Mouse (Mus musculus) thymus, postnatal 0 days (tissue): Measurements from ENCODE around the gene Armh3. TPM values are rescaled to one million over a fixed set of nuclear protein-coding genes. Genes with fewer than 3 reads are reported as not detected.

ENCODE experiments used
- DNase-seq: peaks from one replicate; pipeline ENCODE4 v3.0.0-alpha.2; 2015; ENCODE audit warnings: low spot score
- polyA plus RNA-seq: library from polyadenylated mRNA; unstranded; fragments of >200 nt; fragmentation: Nextera tagmentation; extraction: Ambion mirVana; gene quantifications from 2 replicates; pipeline ENCODE4 v1.2.1, GENCODE M21; 2015

Armh3 gene
- polyA plus RNA-seq, 1 experiment from 2014 or later = 10.4 TPM

- no peak for DNase-seq
Observed at GRCm38 (mm10) chr19:45911236-45912025, 86.9 kb downstream of the Armh3 start.

- DNase-seq = no peak
Observed at GRCm38 (mm10) chr19:45908246-45908645, 90.0 kb downstream of the Armh3 start.

- DNase-seq = no peak
Observed at GRCm38 (mm10) chr19:45907416-45907815, 90.9 kb downstream of the Armh3 start.

GRCm38 (mm10) chr19:45903861-45904260 is 94.4 kb downstream of the Armh3 start:
- DNase-seq = no peak

- DNase-seq = no peak
Observed at GRCm38 (mm10) chr19:45902390-45903035, 95.8 kb downstream of the Armh3 start.

DNA sequence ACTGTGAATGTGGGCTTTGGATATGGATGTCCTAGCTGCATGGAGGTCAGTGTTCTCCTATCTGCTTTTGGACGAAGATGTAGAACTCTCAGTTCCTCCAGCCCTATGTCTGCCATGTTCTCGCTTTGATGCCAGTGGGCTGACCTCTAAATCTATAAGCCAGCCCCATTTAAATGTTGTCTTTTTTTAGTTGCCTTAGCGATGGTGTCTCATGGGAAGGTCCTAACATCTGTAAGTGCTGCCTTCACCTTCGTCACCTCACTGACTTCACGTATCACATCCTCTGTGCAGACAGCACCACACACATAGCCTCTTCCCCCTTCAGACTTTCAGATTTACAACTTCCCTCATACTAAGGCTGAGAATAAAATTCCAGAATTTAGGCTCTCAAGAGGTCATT is 97.5 kb downstream of the Armh3 start:
- DNase-seq = no peak

GRCm38 (mm10) chr19:45895726-45896125 is 102.6 kb downstream of the Armh3 start:
- no peak for DNase-seq

- no peak for DNase-seq
Observed at GRCm38 (mm10) chr19:45882056-45882455, 116.2 kb downstream of the Armh3 start.

GRCm38 (mm10) chr19:45873320-45873719 is 125.0 kb downstream of the Armh3 start:
- DNase-seq = no peak

GRCm38 (mm10) chr19:45855284-45855920 is 142.9 kb downstream of the Armh3 start:
- peak; percentile 6 for DNase-seq

- DNase-seq = peak; percentile 81
Observed at GRCm38 (mm10) chr19:45854521-45854920, 143.8 kb downstream of the Armh3 start.

- no peak for DNase-seq
Observed at GRCm38 (mm10) chr19:45847733-45848093, 150.6 kb downstream of the Armh3 start.

GRCm38 (mm10) chr19:45847016-45847732 is 151.1 kb downstream of the Armh3 start:
- DNase-seq = peak; percentile 42

DNA sequence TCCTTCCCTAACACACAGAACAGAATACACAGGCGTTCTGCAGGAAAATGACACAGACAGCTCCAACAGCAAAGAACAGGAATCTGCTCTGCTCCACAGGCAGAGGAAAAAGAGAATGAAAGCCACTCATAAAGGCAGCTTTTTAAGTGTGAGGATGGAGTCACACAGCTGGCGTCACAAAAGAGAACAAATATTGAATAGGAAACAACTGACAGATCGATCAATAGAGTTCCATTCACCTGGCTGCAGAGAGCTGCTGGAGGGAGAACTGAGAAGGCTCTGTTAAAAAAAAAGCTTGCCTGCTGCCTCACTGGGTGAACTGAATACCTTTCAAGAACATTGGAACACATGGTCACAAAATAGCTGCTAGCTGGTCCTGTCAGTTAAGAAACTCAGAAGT is 154.1 kb downstream of the Armh3 start:
- DNase-seq = no peak

- peak; percentile 85 for DNase-seq
Observed at GRCm38 (mm10) chr19:45843424-45843823, 154.9 kb downstream of the Armh3 start.

DNA sequence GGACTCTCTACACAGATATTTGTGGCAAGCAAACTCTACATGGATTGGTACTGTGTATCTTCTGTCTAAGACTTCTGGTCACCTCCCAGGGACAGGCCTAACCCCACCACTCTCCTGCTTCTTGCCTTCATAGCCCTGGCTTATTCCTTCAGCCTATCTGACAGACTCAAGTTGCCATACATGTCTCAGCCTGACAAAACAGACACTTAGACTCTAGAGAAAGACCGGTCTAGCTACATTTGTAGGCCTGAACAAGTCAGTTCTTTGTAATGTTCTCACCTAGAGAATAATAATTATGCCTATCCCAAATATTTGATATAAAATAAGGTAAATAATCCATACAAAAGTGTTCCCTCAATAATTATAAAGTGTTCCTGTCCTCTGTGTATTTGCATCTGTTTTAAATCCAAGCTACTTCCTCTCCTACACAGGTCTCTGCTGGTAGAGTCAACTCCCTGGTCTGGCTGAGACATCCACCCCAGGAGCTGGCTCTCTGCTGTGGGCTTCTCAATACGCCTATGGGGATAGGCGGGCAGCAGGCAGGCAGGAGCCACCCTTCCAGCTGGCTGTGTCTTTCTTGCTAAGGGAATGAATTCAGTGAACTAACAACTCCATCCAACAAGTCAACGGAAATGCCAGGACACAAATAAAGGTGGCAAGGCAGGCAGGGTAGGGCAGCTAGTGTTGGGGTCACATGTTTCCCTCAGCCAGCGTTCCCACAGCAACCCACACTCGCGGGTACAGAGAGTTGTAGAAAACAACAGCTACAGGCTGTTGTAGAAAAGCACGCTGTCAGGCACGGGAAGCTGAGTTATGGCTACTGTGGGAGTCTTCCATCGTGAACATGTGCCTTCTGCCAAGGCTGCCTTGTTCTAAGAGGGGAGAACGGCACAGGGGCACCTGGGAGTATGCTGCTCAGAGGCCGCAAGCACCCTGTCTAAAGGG is 161.0 kb downstream of the Armh3 start:
- no peak for DNase-seq

DNA sequence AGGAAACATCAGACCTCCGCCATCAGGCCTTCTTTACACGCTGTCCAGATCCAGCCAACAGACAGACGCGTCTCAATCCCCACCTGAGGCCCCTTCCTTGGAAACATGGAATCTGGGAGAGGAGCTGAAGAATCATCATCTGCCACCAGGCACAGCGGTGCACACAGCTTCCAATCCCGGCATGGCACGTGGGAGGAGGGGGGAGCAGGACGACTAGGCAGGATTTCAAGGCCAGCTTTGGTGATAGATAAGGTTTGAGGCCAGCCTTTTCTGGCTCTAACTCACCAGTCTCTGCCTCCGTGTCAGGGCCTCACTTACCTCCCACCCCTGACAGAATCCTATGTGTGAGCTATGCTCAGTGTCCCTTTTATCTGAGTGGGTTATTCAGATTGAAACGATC is 162.8 kb downstream of the Armh3 start:
- DNase-seq = no peak

DNA sequence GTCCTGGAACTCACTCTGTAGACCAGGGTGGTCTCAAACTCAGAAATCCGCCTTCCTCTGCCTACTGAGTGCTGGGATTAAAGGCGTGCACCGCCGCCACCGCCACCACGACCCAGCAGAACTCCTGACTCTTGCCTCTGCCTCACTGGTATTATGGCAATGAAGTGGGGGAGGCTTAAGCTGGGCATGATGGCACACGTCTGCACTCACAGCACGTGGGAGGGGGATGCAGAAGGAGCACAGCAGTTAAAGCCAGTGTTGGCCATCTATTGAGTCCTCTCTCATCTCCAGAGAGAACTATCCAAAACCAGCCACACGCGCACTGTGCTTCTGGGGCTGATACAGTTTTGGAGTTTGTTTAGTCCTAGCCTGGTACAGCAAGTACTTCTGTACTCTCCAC is 164.6 kb downstream of the Armh3 start:
- DNase-seq = no peak

DNA sequence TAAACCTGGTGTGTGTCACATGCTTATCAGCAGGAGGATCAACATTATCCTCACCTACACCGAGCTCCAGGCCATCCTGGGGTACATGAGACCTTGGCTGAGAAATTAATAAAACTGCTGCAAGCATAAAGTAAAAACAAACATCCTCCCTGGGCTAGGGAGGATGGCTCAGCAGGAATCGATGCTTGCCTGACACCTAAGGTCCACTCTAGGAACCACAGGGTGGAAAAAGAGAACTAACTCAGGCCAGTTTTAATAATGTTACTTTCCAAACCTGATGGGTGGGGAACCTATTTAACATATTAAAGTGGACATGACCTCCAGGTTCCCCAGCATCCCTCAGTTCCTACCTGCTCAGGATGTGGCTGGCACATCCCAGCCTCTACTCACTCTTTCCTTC is 167.6 kb downstream of the Armh3 start:
- no peak for DNase-seq

DNA sequence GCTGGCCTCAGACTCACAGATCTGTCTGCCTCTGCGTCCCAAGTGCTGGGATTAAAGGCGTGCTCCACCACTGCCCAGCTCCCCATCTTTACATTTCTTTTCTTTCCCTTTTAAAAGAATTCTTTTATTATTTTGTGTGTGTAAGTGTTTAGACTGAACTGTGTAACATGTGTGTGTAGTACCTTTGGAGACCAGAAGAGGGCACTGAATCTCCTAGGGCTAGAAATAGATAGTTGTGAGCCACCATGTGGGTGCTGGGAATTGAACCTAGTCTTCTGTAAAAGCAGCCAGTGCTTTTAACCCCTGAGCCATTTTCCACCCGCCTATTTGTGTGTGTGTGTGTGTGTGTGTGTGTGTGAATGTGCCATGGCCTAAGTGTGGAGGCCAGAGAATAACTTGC is 170.6 kb downstream of the Armh3 start:
- DNase-seq = no peak

- no peak for DNase-seq
Observed at GRCm38 (mm10) chr19:45827125-45827524, 171.2 kb downstream of the Armh3 start.
